Mouse (Mus musculus) gastrocnemius, postnatal 10 days (tissue): ENCODE data around the gene Vmn1r22. TPM values are rescaled to one million over a fixed set of nuclear protein-coding genes. Genes with fewer than 3 reads are reported as not detected.
"Not testable (repeated sequence)": the region's sequence is repeated elsewhere in the genome, so short reads cannot be mapped to it uniquely, and the experiment has no call there.

Source experiments
- DNase-seq: peaks from one replicate; pipeline ENCODE4 v3.0.0; 2021; ENCODE audit warnings: mixed read lengths
- long read RNA-seq, 2 experiments: library from polyadenylated mRNA; stranded (forward); transcript quantifications; one replicate each; pipeline ENCODE4 v2.0.0; 2021
- total RNA-seq, 2 experiments: library from RNA; stranded (reverse); gene quantifications; 2 replicates each; pipeline ENCODE4 v1.2.3; 2021

Gene Vmn1r22
- not detected for total RNA-seq
- long read RNA-seq, experiment 1, result 0 reads
- long read RNA-seq, experiment 2, result 0 reads

GRCm38 (mm10) chr6:57907928-57908327 is at the start of gene Vmn1r22:
Gene Vmn1r22 (minus strand): TSS chr6:57908028.
- DNase-seq, result no peak

GRCm38 (mm10) chr6:57926738-57927137 is 18.9 kb upstream of the Vmn1r22 start, which contains the start of gene Vmn1r23:
Gene Vmn1r23 (minus strand): TSS chr6:57926838.
- DNase-seq, result no peak

GRCm38 (mm10) chr6:57859043-57860042 is 48.5 kb downstream of the Vmn1r22 start:
- peak; percentile 5 for DNase-seq

- DNase-seq, result not testable (repeated sequence)
Measured at GRCm38 (mm10) chr6:57851177-57851576, 56.7 kb downstream of the Vmn1r22 start.

GRCm38 (mm10) chr6:57850286-57850685 is 57.5 kb downstream of the Vmn1r22 start, which contains the start of gene Vmn1r21:
Gene Vmn1r21 (minus strand): TSS chr6:57850343.
- DNase-seq, result no peak

Other genes with a start within 250 kb of the Vmn1r22 start
- 10 to 100 TPM; 12.4 to 13.0 TPM for gene Pyurf, start 215.9 kb downstream of the Vmn1r22 start, total RNA-seq
- gene Lancl2, start 205.5 kb downstream of the Vmn1r22 start, total RNA-seq, result 10 to 100 TPM; 15.1 to 15.8 TPM
- gene Vopp1, start 82.9 kb downstream of the Vmn1r22 start, total RNA-seq, result 10 to 100 TPM in 1 of 2 experiments, 1 to 10 TPM in 1; 8.8 to 12.1 TPM
- not detected for gene Vmn1r21, start 57.7 kb downstream of the Vmn1r22 start, total RNA-seq
- not detected for gene Vmn1r23, start 18.8 kb upstream of the Vmn1r22 start, total RNA-seq
- not detected for gene Vmn1r24, start 53.5 kb upstream of the Vmn1r22 start, total RNA-seq
- not detected for gene Vmn1r25, start 72.8 kb upstream of the Vmn1r22 start, total RNA-seq
- gene Vmn1r26, start 107.1 kb upstream of the Vmn1r22 start, total RNA-seq, result not detected